In the genomic region with DNA sequence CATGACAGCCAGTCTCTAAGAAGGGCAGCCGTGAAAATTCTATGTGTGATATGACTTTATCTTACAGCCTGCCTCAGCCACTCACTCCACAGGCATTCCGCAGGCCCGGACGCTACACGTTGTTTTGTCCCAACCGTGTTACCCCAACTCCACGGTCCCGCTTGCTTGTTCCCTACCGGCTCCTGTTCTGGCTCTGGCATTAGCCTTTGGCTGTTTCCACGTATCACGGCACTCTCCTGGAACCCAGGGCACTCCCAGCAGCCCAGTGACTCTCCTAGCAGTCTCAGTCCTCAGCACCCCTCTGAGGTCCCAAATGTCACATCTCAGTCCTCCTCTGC, we compare ENCODE assay signal across 20 mouse cellular contexts. TPM values are rescaled to one million over a fixed set of nuclear protein-coding genes. Genes with fewer than 3 reads are reported as not detected.
A peak's percentile ranks its signal among the peaks of the same experiment; 100 is the strongest.
DNase-seq lines count a peak whose midpoint lies in the region; ATAC-seq and TF ChIP-seq lines count a peak whose summit lies in the region.
"Had no signal": no experiment of that assay in that cellular context is flagged by ENCODE, and none has a peak within 500 bp of the region (broad histone marks: within the 10 kb centered on the region; RNA-seq: fewer than 3 reads in every experiment).

No protein-coding gene starts in this region.

- no peaks in the 10 kb centered on the region for H3K79me2 ChIP-seq in heart, adult 2 months (replicated peaks; ENCODE audit: control insufficient read depth, insufficient read depth, low read length)

- peak; percentile 34; the same call in 1 of the 2 replicates for TF ChIP-seq EP300 in heart, adult 2 months (IDR thresholded peaks at IDR 0.05; ENCODE audit: insufficient read depth, low read depth, low read length)

- DNase-seq in heart, adult 2 months: peak in 1 of 2 experiments; percentile 37
- DNase-seq in heart, adult 9 months (ENCODE audit: low spot score in 2 of 2): no peak
- no peak for DNase-seq in heart, postnatal 4 days
- peak; percentile 45 for DNase-seq in midbrain, embryonic 11.5 days (ENCODE audit: low spot score, missing footprints)
- DNase-seq: cerebellum, adult 11-12 months; cerebellum, adult 9-10 months; forebrain, postnatal 0 days; kidney, adult 18-20 months had no signal

- peak; percentile 39; the same call in 1 of the 2 replicates for TF ChIP-seq POLR2A in heart, adult 2 months (IDR thresholded peaks at IDR 0.05; ENCODE audit: insufficient read depth, low read depth, low read length)

- H3K27ac ChIP-seq in heart, adult 2 months: peak overlapping the region; percentile 81
- peak overlapping the region; percentile 90 for H3K27ac ChIP-seq in heart, embryonic 13.5 days (replicated peaks)
- H3K27ac ChIP-seq in midbrain, embryonic 11.5 days (ENCODE audit: low read depth, low read length): no peak overlapping the region
- H3K27ac ChIP-seq in midbrain, embryonic 15.5 days: no peak overlapping the region
- no peak overlapping the region for H3K27ac ChIP-seq in forebrain, embryonic 12.5 days
- H3K27ac ChIP-seq: embryonic facial prominence, embryonic 13.5 days; forebrain, embryonic 13.5 days; hindbrain, embryonic 10.5 days; hindbrain, embryonic 14.5 days; intestine, embryonic 15.5 days had no signal

- no peak for TF ChIP-seq CTCF in heart, adult 2 months (IDR thresholded peaks at IDR 0.05)

- 41% methylated on average over 11 of the region's 11 CpGs for WGBS in heart, adult 2 months
- 29% methylated on average over 11 of the region's 11 CpGs for WGBS in heart, embryonic 13.5 days
- WGBS in midbrain, embryonic 11.5 days: 90% methylated on average over 11 of the region's 11 CpGs
- 84% methylated on average over 11 of the region's 11 CpGs for WGBS in midbrain, embryonic 15.5 days
- 94% methylated on average over 11 of the region's 11 CpGs for WGBS in forebrain, embryonic 12.5 days

- H3K4me3 ChIP-seq in heart, adult 2 months: no peak overlapping the region
- no peak overlapping the region for H3K4me3 ChIP-seq in heart, embryonic 13.5 days
- H3K4me3 ChIP-seq in midbrain, embryonic 11.5 days (ENCODE audit: low read depth, low read length): no peak overlapping the region
- no peak overlapping the region for H3K4me3 ChIP-seq in midbrain, embryonic 15.5 days
- no peak overlapping the region for H3K4me3 ChIP-seq in forebrain, embryonic 12.5 days (replicated peaks)
- H3K4me3 ChIP-seq: embryonic facial prominence, embryonic 13.5 days; forebrain, embryonic 13.5 days; hindbrain, embryonic 10.5 days; intestine, embryonic 15.5 days had no signal

- H3K27me3 ChIP-seq in heart, adult 2 months (ENCODE audit: control insufficient read depth, insufficient read depth, low read length): no peaks in the 10 kb centered on the region
- no peaks in the 10 kb centered on the region for H3K27me3 ChIP-seq in heart, embryonic 13.5 days (replicated peaks)
- no peaks in the 10 kb centered on the region for H3K27me3 ChIP-seq in midbrain, embryonic 11.5 days (ENCODE audit: control insufficient read depth, insufficient read depth, low read length)
- no peaks in the 10 kb centered on the region for H3K27me3 ChIP-seq in midbrain, embryonic 15.5 days (replicated peaks)
- H3K27me3 ChIP-seq in forebrain, embryonic 12.5 days: no peaks in the 10 kb centered on the region
- H3K27me3 ChIP-seq: embryonic facial prominence, embryonic 13.5 days; forebrain, embryonic 13.5 days; intestine, embryonic 15.5 days had no signal

- intact Hi-C loops in heart, adult 2 months (cut with DNase I): no loop called here

- H3K9me3 ChIP-seq in heart, embryonic 13.5 days: no peaks in the 10 kb centered on the region
- no peaks in the 10 kb centered on the region for H3K9me3 ChIP-seq in midbrain, embryonic 11.5 days (ENCODE audit: control insufficient read depth, low read length)
- H3K9me3 ChIP-seq in midbrain, embryonic 15.5 days: no peaks in the 10 kb centered on the region
- no peaks in the 10 kb centered on the region for H3K9me3 ChIP-seq in forebrain, embryonic 12.5 days
- H3K9me3 ChIP-seq: embryonic facial prominence, embryonic 13.5 days; forebrain, embryonic 13.5 days; hindbrain, embryonic 10.5 days; intestine, embryonic 15.5 days had no signal

- H3K36me3 ChIP-seq in heart, adult 2 months (ENCODE audit: control insufficient read depth, insufficient read depth, low read length): no peaks in the 10 kb centered on the region
- no peaks in the 10 kb centered on the region for H3K36me3 ChIP-seq in heart, embryonic 13.5 days
- H3K36me3 ChIP-seq in midbrain, embryonic 11.5 days (ENCODE audit: control insufficient read depth, insufficient read depth, low read length): no peaks in the 10 kb centered on the region
- H3K36me3 ChIP-seq in midbrain, embryonic 15.5 days (replicated peaks): no peaks in the 10 kb centered on the region
- H3K36me3 ChIP-seq in forebrain, embryonic 12.5 days (replicated peaks): no peaks in the 10 kb centered on the region
- H3K36me3 ChIP-seq: embryonic facial prominence, embryonic 13.5 days; hindbrain, embryonic 10.5 days; intestine, embryonic 15.5 days had no signal

- peak overlapping the region; percentile 36; the same call in 1 of the 2 replicates for H3K4me2 ChIP-seq in heart, embryonic 13.5 days
- no peak overlapping the region for H3K4me2 ChIP-seq in midbrain, embryonic 11.5 days
- H3K4me2 ChIP-seq in midbrain, embryonic 15.5 days: no peak overlapping the region
- H3K4me2 ChIP-seq in forebrain, embryonic 12.5 days: no peak overlapping the region
- H3K4me2 ChIP-seq: embryonic facial prominence, embryonic 13.5 days; forebrain, embryonic 13.5 days; hindbrain, embryonic 14.5 days; intestine, embryonic 15.5 days had no signal

- peaks cover 10% of the 10 kb centered on the region; the same call in 1 of the 2 replicates for H3K4me1 ChIP-seq in heart, adult 2 months (ENCODE audit: control insufficient read depth, insufficient read depth, low read length)
- peaks cover 41% of the 10 kb centered on the region for H3K4me1 ChIP-seq in heart, embryonic 13.5 days
- no peaks in the 10 kb centered on the region for H3K4me1 ChIP-seq in midbrain, embryonic 11.5 days (ENCODE audit: control insufficient read depth, insufficient read depth, low read length)
- no peaks in the 10 kb centered on the region for H3K4me1 ChIP-seq in midbrain, embryonic 15.5 days
- peaks cover 3% of the 10 kb centered on the region; the same call in 1 of the 2 replicates for H3K4me1 ChIP-seq in forebrain, embryonic 12.5 days
- H3K4me1 ChIP-seq: embryonic facial prominence, embryonic 13.5 days; forebrain, embryonic 13.5 days; intestine, embryonic 15.5 days had no signal

- no peak overlapping the region for H3K9ac ChIP-seq in heart, adult 2 months (ENCODE audit: low read depth, low read length)
- 0 out of 2 replicates have a peak overlapping the region, but pooled peaks have one; percentile 44 for H3K9ac ChIP-seq in heart, embryonic 13.5 days
- no peak overlapping the region for H3K9ac ChIP-seq in midbrain, embryonic 11.5 days (ENCODE audit: low read length)
- no peak overlapping the region for H3K9ac ChIP-seq in midbrain, embryonic 15.5 days
- H3K9ac ChIP-seq in forebrain, embryonic 12.5 days: no peak overlapping the region
- H3K9ac ChIP-seq: embryonic facial prominence, embryonic 13.5 days; forebrain, embryonic 13.5 days; forebrain, postnatal 0 days; hindbrain, embryonic 14.5 days; intestine, embryonic 15.5 days had no signal

- peak; percentile 42; the same call in 1 of the 2 replicates for ATAC-seq in heart, embryonic 13.5 days (ENCODE audit: extremely low read depth, insufficient number of reproducible peaks, low FRiP score, low TSS enrichment)
- no peak for ATAC-seq in midbrain, embryonic 11.5 days (ENCODE audit: low FRiP score)
- ATAC-seq in midbrain, embryonic 15.5 days (replicated peaks): no peak
- ATAC-seq in forebrain, embryonic 12.5 days (ENCODE audit: low FRiP score): no peak
- ATAC-seq: forebrain, embryonic 13.5 days; forebrain, postnatal 0 days; intestine, embryonic 15.5 days had no signal

RNA-seq across cellular contexts. Expression of gene Togaram2, which starts 25.5 kb away (rescaled TPM):
- total RNA-seq in heart, adult 2 months (2021): 1 to 10 TPM; 5.4 to 5.5 TPM
- polyA plus RNA-seq in heart, adult 2 months (2012; rRNA removed): 5.3 and 5.9 TPM in 2 replicates
- 2.3 and 3.0 TPM in 2 replicates for polyA plus RNA-seq in heart, embryonic 13.5 days (2015; fragmentation: Nextera tagmentation; extraction: Ambion mirVana)
- 1 to 10 TPM; 2.0 to 2.6 TPM for total RNA-seq in heart, postnatal 4 days (2021)
- not detected in 2 replicates for polyA plus RNA-seq in midbrain, embryonic 11.5 days (2014; fragmentation: Nextera tagmentation; extraction: Ambion mirVana)
- polyA plus RNA-seq in midbrain, embryonic 15.5 days (2015; fragmentation: Nextera tagmentation; extraction: Ambion mirVana): 0.48 and 0.68 TPM in 2 replicates
- 0.15 and 0.29 TPM in 2 replicates for polyA plus RNA-seq in forebrain, embryonic 12.5 days (2016; fragmentation: Nextera tagmentation; extraction: Ambion mirVana)
- total RNA-seq: MEL had no signal
- polyA plus RNA-seq: C2C12 had no signal

RNA-seq across cellular contexts. Expression of gene Pcare, which starts 54.1 kb away (rescaled TPM):
- total RNA-seq in heart, adult 2 months (2021): under 1 TPM; 0.26 to 0.45 TPM
- 0.02 and 0.15 TPM in 2 replicates for polyA plus RNA-seq in heart, adult 2 months (2012; rRNA removed)
- polyA plus RNA-seq in heart, embryonic 13.5 days (2015; fragmentation: Nextera tagmentation; extraction: Ambion mirVana): not detected in 2 replicates
- total RNA-seq in heart, postnatal 4 days (2021): 1 to 10 TPM; 1.4 to 1.6 TPM
- not detected in 2 replicates for polyA plus RNA-seq in midbrain, embryonic 11.5 days (2014; fragmentation: Nextera tagmentation; extraction: Ambion mirVana)
- polyA plus RNA-seq in midbrain, embryonic 15.5 days (2015; fragmentation: Nextera tagmentation; extraction: Ambion mirVana): not detected in 2 replicates
- not detected in 2 replicates for polyA plus RNA-seq in forebrain, embryonic 12.5 days (2016; fragmentation: Nextera tagmentation; extraction: Ambion mirVana)
- total RNA-seq: adrenal gland, postnatal 10 days; forebrain, postnatal 0 days; gastrocnemius, postnatal 36 days; MEL had no signal
- polyA plus RNA-seq: C2C12; embryonic facial prominence, embryonic 13.5 days; forebrain, embryonic 13.5 days; forebrain, postnatal 0 days; hindbrain, embryonic 10.5 days; hindbrain, embryonic 14.5 days; intestine, embryonic 15.5 days had no signal

Comparison
In these comparisons a context has a peak if more than half of its experiments do, and no peak if none do; other contexts are left out.
1. H3K27ac ChIP-seq: peak in heart, adult 2 months (single experiment) and heart, embryonic 13.5 days (single experiment); none in midbrain, embryonic 11.5 days (single experiment), midbrain, embryonic 15.5 days (single experiment) and forebrain, embryonic 12.5 days (single experiment).